Mouse (Mus musculus): Measurements from ENCODE around the gene Egfr. TPM values are rescaled to one million over a fixed set of nuclear protein-coding genes. Genes with fewer than 3 reads are reported as not detected.

Egfr gene
- polyA plus RNA-seq, 1 experiment from 2014 or later: 2.5 TPM

GRCm38 (mm10) chr11:16917512-16917911 lies 165.5 kb downstream of the Egfr start:
- H3K4me2 ChIP-seq (ENCODE audit: low read length): no peak overlapping the region
- 96% methylated on average over 2 of the region's 2 CpGs for WGBS
- ATAC-seq (ENCODE audit: insufficient number of reproducible peaks, insufficient read depth, low FRiP score, low read depth): no peak
- 0 out of 4 replicates have a peak, but pooled peaks cover 0 to 5% of the 10 kb centered on the region in 2 experiments for H3K4me1 ChIP-seq (ENCODE audit: control insufficient read depth in 2 of 2, insufficient read depth in 2 of 2, low read length in 2 of 2)
- no peak overlapping the region for H3K9ac ChIP-seq (ENCODE audit: low read length)
- H3K27ac ChIP-seq (replicated peaks in 1 of 2; ENCODE audit: control insufficient read depth in 1 of 2, insufficient read depth in 1 of 2, low read depth in 2 of 2, low read length in 2 of 2): no peak overlapping the region
- no peaks in the 10 kb centered on the region for H3K9me3 ChIP-seq (ENCODE audit: control insufficient read depth, low read length)
- no peaks in the 10 kb centered on the region for H3K27me3 ChIP-seq (ENCODE audit: control insufficient read depth, insufficient read depth, low read length)
- H3K4me3 ChIP-seq (ENCODE audit: control insufficient read depth in 1 of 2, insufficient read depth in 1 of 2, low read depth in 1 of 2, low read length in 2 of 2): no peak overlapping the region
- H3K36me3 ChIP-seq (ENCODE audit: control insufficient read depth, insufficient read depth, low read length): no peaks in the 10 kb centered on the region

- H3K4me2 ChIP-seq (ENCODE audit: low read length): no peak overlapping the region
- ATAC-seq (ENCODE audit: insufficient number of reproducible peaks, insufficient read depth, low FRiP score, low read depth): no peak
- H3K27ac ChIP-seq (replicated peaks in 1 of 2; ENCODE audit: control insufficient read depth in 1 of 2, insufficient read depth in 1 of 2, low read depth in 2 of 2, low read length in 2 of 2): no peak overlapping the region
- H3K36me3 ChIP-seq (ENCODE audit: control insufficient read depth, insufficient read depth, low read length): no peaks in the 10 kb centered on the region
- H3K9me3 ChIP-seq (ENCODE audit: control insufficient read depth, low read length): no peaks in the 10 kb centered on the region
- no peaks in the 10 kb centered on the region; a peak in 1 of 4 replicates for H3K4me1 ChIP-seq (ENCODE audit: control insufficient read depth in 2 of 2, insufficient read depth in 2 of 2, low read length in 2 of 2)
- H3K27me3 ChIP-seq (ENCODE audit: control insufficient read depth, insufficient read depth, low read length): no peaks in the 10 kb centered on the region
- 82% methylated on average over 3 of the region's 3 CpGs for WGBS
- no peak overlapping the region for H3K9ac ChIP-seq (ENCODE audit: low read length)
- no peak overlapping the region for H3K4me3 ChIP-seq (ENCODE audit: control insufficient read depth in 1 of 2, insufficient read depth in 1 of 2, low read depth in 1 of 2, low read length in 2 of 2)
These were observed 180.2 kb downstream of the Egfr start for GRCm38 (mm10) chr11:16932159-16932558.

- Histone ChIP-seq H3K4me2 (ENCODE audit: low read length) (no peak overlapping the region), H3K9me3 (ENCODE audit: control insufficient read depth, low read length) (no peaks in the 10 kb centered on the region), H3K4me1 (ENCODE audit: control insufficient read depth in 2 of 2, insufficient read depth in 2 of 2, low read length in 2 of 2) (no peaks in the 10 kb centered on the region; a peak in 1 of 4 replicates), H3K4me3 (ENCODE audit: control insufficient read depth in 1 of 2, insufficient read depth in 1 of 2, low read depth in 1 of 2, low read length in 2 of 2) (no peak overlapping the region), H3K27me3 (ENCODE audit: control insufficient read depth, insufficient read depth, low read length) (no peaks in the 10 kb centered on the region), H3K36me3 (ENCODE audit: control insufficient read depth, insufficient read depth, low read length) (no peaks in the 10 kb centered on the region), H3K27ac (replicated peaks in 1 of 2; ENCODE audit: control insufficient read depth in 1 of 2, insufficient read depth in 1 of 2, low read depth in 2 of 2, low read length in 2 of 2) (no peak overlapping the region), H3K9ac (ENCODE audit: low read length) (no peak overlapping the region)
- ATAC-seq (ENCODE audit: insufficient number of reproducible peaks, insufficient read depth, low FRiP score, low read depth): no peak
- 69% methylated on average over 6 of the region's 6 CpGs for WGBS
These were observed 183.7 kb downstream of the Egfr start for GRCm38 (mm10) chr11:16935577-16936236.

GRCm38 (mm10) chr11:16941103-16941793 lies 189.2 kb downstream of the Egfr start:
- ATAC-seq (ENCODE audit: insufficient number of reproducible peaks, insufficient read depth, low FRiP score, low read depth): no peak
- H3K27me3 ChIP-seq (ENCODE audit: control insufficient read depth, insufficient read depth, low read length): no peaks in the 10 kb centered on the region
- H3K4me2 ChIP-seq (ENCODE audit: low read length): no peak overlapping the region
- H3K9me3 ChIP-seq (ENCODE audit: control insufficient read depth, low read length): no peaks in the 10 kb centered on the region
- H3K4me1 ChIP-seq (ENCODE audit: control insufficient read depth in 2 of 2, insufficient read depth in 2 of 2, low read length in 2 of 2): no peaks in the 10 kb centered on the region
- H3K4me3 ChIP-seq (ENCODE audit: control insufficient read depth in 1 of 2, insufficient read depth in 1 of 2, low read depth in 1 of 2, low read length in 2 of 2): no peak overlapping the region
- no peaks in the 10 kb centered on the region for H3K36me3 ChIP-seq (ENCODE audit: control insufficient read depth, insufficient read depth, low read length)
- H3K27ac ChIP-seq (replicated peaks in 1 of 2; ENCODE audit: control insufficient read depth in 1 of 2, insufficient read depth in 1 of 2, low read depth in 2 of 2, low read length in 2 of 2): no peak overlapping the region
- WGBS: 69% methylated on average over 4 of the region's 4 CpGs
- no peak overlapping the region for H3K9ac ChIP-seq (ENCODE audit: low read length)

- Histone ChIP-seq H3K27me3 (ENCODE audit: control insufficient read depth, insufficient read depth, low read length) (no peaks in the 10 kb centered on the region), H3K9me3 (ENCODE audit: control insufficient read depth, low read length) (no peaks in the 10 kb centered on the region), H3K4me2 (ENCODE audit: low read length) (no peak overlapping the region), H3K4me3 (ENCODE audit: control insufficient read depth in 1 of 2, insufficient read depth in 1 of 2, low read depth in 1 of 2, low read length in 2 of 2) (no peak overlapping the region), H3K4me1 (ENCODE audit: control insufficient read depth in 2 of 2, insufficient read depth in 2 of 2, low read length in 2 of 2) (no peaks in the 10 kb centered on the region), H3K27ac (replicated peaks in 1 of 2; ENCODE audit: control insufficient read depth in 1 of 2, insufficient read depth in 1 of 2, low read depth in 2 of 2, low read length in 2 of 2) (no peak overlapping the region), H3K36me3 (ENCODE audit: control insufficient read depth, insufficient read depth, low read length) (no peaks in the 10 kb centered on the region), H3K9ac (ENCODE audit: low read length) (no peak overlapping the region)
- 74% methylated on average over 4 of the region's 4 CpGs for WGBS
- no peak for ATAC-seq (ENCODE audit: insufficient number of reproducible peaks, insufficient read depth, low FRiP score, low read depth)
These were observed 190.0 kb downstream of the Egfr start for GRCm38 (mm10) chr11:16941973-16942452.

GRCm38 (mm10) chr11:16943016-16943415 lies 191.0 kb downstream of the Egfr start:
- WGBS: 85% methylated on average over 4 of the region's 4 CpGs
- no peak overlapping the region for H3K27ac ChIP-seq (replicated peaks in 1 of 2; ENCODE audit: control insufficient read depth in 1 of 2, insufficient read depth in 1 of 2, low read depth in 2 of 2, low read length in 2 of 2)
- ATAC-seq (ENCODE audit: insufficient number of reproducible peaks, insufficient read depth, low FRiP score, low read depth): no peak
- H3K36me3 ChIP-seq (ENCODE audit: control insufficient read depth, insufficient read depth, low read length): no peaks in the 10 kb centered on the region
- no peaks in the 10 kb centered on the region for H3K27me3 ChIP-seq (ENCODE audit: control insufficient read depth, insufficient read depth, low read length)
- H3K4me3 ChIP-seq (ENCODE audit: control insufficient read depth in 1 of 2, insufficient read depth in 1 of 2, low read depth in 1 of 2, low read length in 2 of 2): no peak overlapping the region
- H3K9me3 ChIP-seq (ENCODE audit: control insufficient read depth, low read length): no peaks in the 10 kb centered on the region
- no peak overlapping the region for H3K9ac ChIP-seq (ENCODE audit: low read length)
- H3K4me2 ChIP-seq (ENCODE audit: low read length): no peak overlapping the region
- H3K4me1 ChIP-seq (ENCODE audit: control insufficient read depth in 2 of 2, insufficient read depth in 2 of 2, low read length in 2 of 2): no peaks in the 10 kb centered on the region

- H3K36me3 ChIP-seq (ENCODE audit: control insufficient read depth, insufficient read depth, low read length): no peaks in the 10 kb centered on the region
- no peaks in the 10 kb centered on the region for H3K27me3 ChIP-seq (ENCODE audit: control insufficient read depth, insufficient read depth, low read length)
- no peak overlapping the region; a peak in 1 of 4 replicates for H3K27ac ChIP-seq (replicated peaks in 1 of 2; ENCODE audit: control insufficient read depth in 1 of 2, insufficient read depth in 1 of 2, low read depth in 2 of 2, low read length in 2 of 2)
- H3K4me2 ChIP-seq (ENCODE audit: low read length): peak overlapping the region; percentile 48
- WGBS: 10% methylated on average over 1 of the region's 1 CpGs
- H3K4me1 ChIP-seq (ENCODE audit: control insufficient read depth in 2 of 2, insufficient read depth in 2 of 2, low read length in 2 of 2): peaks cover 0 to 16% of the 10 kb centered on the region in 2 experiments; a peak in 3 of 4 replicates
- no peak overlapping the region for H3K4me3 ChIP-seq (ENCODE audit: control insufficient read depth in 1 of 2, insufficient read depth in 1 of 2, low read depth in 1 of 2, low read length in 2 of 2)
- ATAC-seq (ENCODE audit: insufficient number of reproducible peaks, insufficient read depth, low FRiP score, low read depth): no peak
- H3K9me3 ChIP-seq (ENCODE audit: control insufficient read depth, low read length): no peaks in the 10 kb centered on the region
- H3K9ac ChIP-seq (ENCODE audit: low read length): no peak overlapping the region
These were observed 196.8 kb downstream of the Egfr start for GRCm38 (mm10) chr11:16948756-16949155.
